Mouse (Mus musculus): Measurements from ENCODE around the gene Tecpr2. TPM values are rescaled to one million over a fixed set of nuclear protein-coding genes. Genes with fewer than 3 reads are reported as not detected.

Tecpr2 gene
- polyA plus RNA-seq, 1 experiment: 4.2 TPM

- Histone ChIP-seq H3K79me2 (ENCODE audit: control insufficient read depth, insufficient read depth) (no peaks in the 10 kb centered on the region), H3K4me3 (no peak overlapping the region), H3K4me2 (ENCODE audit: low read depth) (no peak overlapping the region), H3K27me3 (ENCODE audit: control insufficient read depth, insufficient read depth, insufficient read length) (no peaks in the 10 kb centered on the region), H3K36me3 (ENCODE audit: control insufficient read depth, insufficient read depth) (peaks cover 14% of the 10 kb centered on the region), H3ac (ENCODE audit: control insufficient read depth, insufficient read length) (no peak overlapping the region)
- TF ChIP-seq POLR2A (IDR thresholded peaks at IDR 0.05; ENCODE audit: insufficient read length, low read depth): no peak
- no peak for TF ChIP-seq TCF12 (IDR thresholded peaks at IDR 0.05; ENCODE audit: insufficient read depth, poor library complexity, severe bottlenecking)
- no peak for TF ChIP-seq MAX (IDR thresholded peaks at IDR 0.05; ENCODE audit: low read depth)
- TF ChIP-seq SRF (IDR thresholded peaks at IDR 0.05; ENCODE audit: control insufficient read depth, insufficient read length, low read depth): no peak
- no peak for TF ChIP-seq MYOD1 (IDR thresholded peaks at IDR 0.05; ENCODE audit: control insufficient read depth in 1 of 3, insufficient read length in 2 of 3, low read depth in 2 of 3)
- no peak for TF ChIP-seq USF1 (IDR thresholded peaks at IDR 0.05; ENCODE audit: low read depth)
- no peak for TF ChIP-seq E2F4 (IDR thresholded peaks at IDR 0.05; ENCODE audit: insufficient read depth)
These were observed 31.2 kb downstream of the Tecpr2 start for GRCm38 (mm10) chr12:110920254-110920653.

GRCm38 (mm10) chr12:110921572-110921971, 32.5 kb downstream of the Tecpr2 start:
- Histone ChIP-seq H3K36me3 (ENCODE audit: control insufficient read depth, insufficient read depth) (peaks cover 10% of the 10 kb centered on the region), H3K27me3 (ENCODE audit: control insufficient read depth, insufficient read depth, insufficient read length) (no peaks in the 10 kb centered on the region), H3K4me3 (no peak overlapping the region), H3ac (ENCODE audit: control insufficient read depth, insufficient read length) (no peak overlapping the region), H3K4me2 (ENCODE audit: low read depth) (no peak overlapping the region), H3K79me2 (ENCODE audit: control insufficient read depth, insufficient read depth) (no peaks in the 10 kb centered on the region)
- TF ChIP-seq POLR2A (IDR thresholded peaks at IDR 0.05; ENCODE audit: insufficient read length, low read depth) (no peak), MAX (IDR thresholded peaks at IDR 0.05; ENCODE audit: low read depth) (no peak), MYOD1 (IDR thresholded peaks at IDR 0.05; ENCODE audit: control insufficient read depth in 1 of 3, insufficient read length in 2 of 3, low read depth in 2 of 3) (no peak), REST (IDR thresholded peaks at IDR 0.05; ENCODE audit: insufficient read depth, insufficient read length) (no peak), TCF3 (IDR thresholded peaks at IDR 0.05; ENCODE audit: insufficient read length, low read depth) (no peak), POLR2AphosphoS2 (IDR thresholded peaks at IDR 0.05; ENCODE audit: insufficient read length, low read depth) (no peak), E2F4 (IDR thresholded peaks at IDR 0.05; ENCODE audit: insufficient read depth) (no peak), USF1 (IDR thresholded peaks at IDR 0.05; ENCODE audit: low read depth) (no peak), SRF (IDR thresholded peaks at IDR 0.05; ENCODE audit: control insufficient read depth, insufficient read length, low read depth) (no peak), MYOG (IDR thresholded peaks at IDR 0.05; ENCODE audit: control insufficient read depth in 1 of 3, insufficient read depth in 1 of 3, insufficient read length in 2 of 3, low read depth in 2 of 3) (no peak), CEBPB (IDR thresholded peaks at IDR 0.05; ENCODE audit: insufficient read depth, poor library complexity, severe bottlenecking) (no peak), TCF12 (IDR thresholded peaks at IDR 0.05; ENCODE audit: insufficient read depth, poor library complexity, severe bottlenecking) (no peak)

GRCm38 (mm10) chr12:110932820-110933219, 43.8 kb downstream of the Tecpr2 start:
- no peak overlapping the region for H3K4me3 ChIP-seq
- H3K36me3 ChIP-seq (ENCODE audit: control insufficient read depth, insufficient read depth): peaks cover 9% of the 10 kb centered on the region
- H3ac ChIP-seq (ENCODE audit: control insufficient read depth, insufficient read length): no peak overlapping the region
- no peak overlapping the region for H3K4me2 ChIP-seq (ENCODE audit: low read depth)
- H3K27me3 ChIP-seq (ENCODE audit: control insufficient read depth, insufficient read depth, insufficient read length): no peaks in the 10 kb centered on the region
- TF ChIP-seq CEBPB (IDR thresholded peaks at IDR 0.05; ENCODE audit: insufficient read depth, poor library complexity, severe bottlenecking) (no peak), POLR2AphosphoS2 (IDR thresholded peaks at IDR 0.05; ENCODE audit: insufficient read length, low read depth) (no peak), USF1 (IDR thresholded peaks at IDR 0.05; ENCODE audit: low read depth) (no peak), TCF3 (IDR thresholded peaks at IDR 0.05; ENCODE audit: insufficient read length, low read depth) (no peak), POLR2A (IDR thresholded peaks at IDR 0.05; ENCODE audit: insufficient read length, low read depth) (no peak), MYOD1 (IDR thresholded peaks at IDR 0.05; ENCODE audit: control insufficient read depth in 1 of 3, insufficient read length in 2 of 3, low read depth in 2 of 3) (no peak), TCF12 (IDR thresholded peaks at IDR 0.05; ENCODE audit: insufficient read depth, poor library complexity, severe bottlenecking) (no peak), REST (IDR thresholded peaks at IDR 0.05; ENCODE audit: insufficient read depth, insufficient read length) (no peak), E2F4 (IDR thresholded peaks at IDR 0.05; ENCODE audit: insufficient read depth) (no peak), MYOG (IDR thresholded peaks at IDR 0.05; ENCODE audit: control insufficient read depth in 1 of 3, insufficient read depth in 1 of 3, insufficient read length in 2 of 3, low read depth in 2 of 3) (no peak), MAX (IDR thresholded peaks at IDR 0.05; ENCODE audit: low read depth) (no peak), SRF (IDR thresholded peaks at IDR 0.05; ENCODE audit: control insufficient read depth, insufficient read length, low read depth) (no peak)
- no peaks in the 10 kb centered on the region for H3K79me2 ChIP-seq (ENCODE audit: control insufficient read depth, insufficient read depth)

GRCm38 (mm10) chr12:110935983-110936620, 47.0 kb downstream of the Tecpr2 start:
- Histone ChIP-seq H3K27me3 (ENCODE audit: control insufficient read depth, insufficient read depth, insufficient read length) (no peaks in the 10 kb centered on the region), H3K4me3 (no peak overlapping the region), H3ac (ENCODE audit: control insufficient read depth, insufficient read length) (no peak overlapping the region), H3K79me2 (ENCODE audit: control insufficient read depth, insufficient read depth) (no peaks in the 10 kb centered on the region), H3K36me3 (ENCODE audit: control insufficient read depth, insufficient read depth) (peaks cover 9% of the 10 kb centered on the region), H3K4me2 (ENCODE audit: low read depth) (no peak overlapping the region)
- TF ChIP-seq SRF (IDR thresholded peaks at IDR 0.05; ENCODE audit: control insufficient read depth, insufficient read length, low read depth) (no peak), E2F4 (IDR thresholded peaks at IDR 0.05; ENCODE audit: insufficient read depth) (no peak), POLR2AphosphoS2 (IDR thresholded peaks at IDR 0.05; ENCODE audit: insufficient read length, low read depth) (no peak), REST (IDR thresholded peaks at IDR 0.05; ENCODE audit: insufficient read depth, insufficient read length) (no peak), POLR2A (IDR thresholded peaks at IDR 0.05; ENCODE audit: insufficient read length, low read depth) (no peak), MYOD1 (IDR thresholded peaks at IDR 0.05; ENCODE audit: control insufficient read depth in 1 of 3, insufficient read length in 2 of 3, low read depth in 2 of 3) (no peak), CEBPB (IDR thresholded peaks at IDR 0.05; ENCODE audit: insufficient read depth, poor library complexity, severe bottlenecking) (no peak), MAX (IDR thresholded peaks at IDR 0.05; ENCODE audit: low read depth) (no peak), TCF12 (IDR thresholded peaks at IDR 0.05; ENCODE audit: insufficient read depth, poor library complexity, severe bottlenecking) (no peak), MYOG (IDR thresholded peaks at IDR 0.05; ENCODE audit: control insufficient read depth in 1 of 3, insufficient read depth in 1 of 3, insufficient read length in 2 of 3, low read depth in 2 of 3) (no peak), TCF3 (IDR thresholded peaks at IDR 0.05; ENCODE audit: insufficient read length, low read depth) (no peak), USF1 (IDR thresholded peaks at IDR 0.05; ENCODE audit: low read depth) (no peak)
